Mouse (Mus musculus) lung, postnatal 0 days (tissue): ENCODE results near the gene Lmntd2.

Experiments used
- CTCF ChIP-seq: IDR thresholded peaks from 2 replicates; pipeline ENCODE4 v1.5.1; 2016; ENCODE audit warnings: antibody characterized with exemption, mild to moderate bottlenecking
- EP300 ChIP-seq: IDR thresholded peaks from 2 replicates; pipeline ENCODE4 v1.6.1; 2016; ENCODE audit warnings: antibody characterized with exemption, mild to moderate bottlenecking, control low read depth

GRCm38 (mm10) chr7:141205504-141205903, 8.4 kb downstream of the Lmntd2 start:
- TF ChIP-seq CTCF (no peak), EP300 (no peak)
